Mouse (Mus musculus) stomach, postnatal 0 days (tissue): ENCODE measurements at regions not wholly inside any gene's neighbourhood (a gene's known extent, or its start where the extent isn't known, plus 50 kb on each side); places are given as distances from the start of the nearest gene placed in this dataset.

Experiments used
- CTCF ChIP-seq: IDR thresholded peaks from 2 replicates; pipeline ENCODE4 v1.5.1; 2016; ENCODE audit warnings: antibody characterized with exemption, low read depth, mild to moderate bottlenecking, moderate library complexity
- EP300 ChIP-seq: optimal IDR thresholded peaks from 2 replicates; pipeline ENCODE3; 2016; ENCODE audit warnings: antibody characterized with exemption

- no peak for TF ChIP-seq CTCF
- TF ChIP-seq EP300: no peak
Observed at GRCm38 (mm10) chr9:41526126-41526525, 364.6 kb upstream of the Ubash3b start.
